15 mouse cellular contexts compared by ENCODE assay signal in genomic region chr12:31218774-31219173, GRCm38 (mm10). TPM values are rescaled to one million over a fixed set of nuclear protein-coding genes. Genes with fewer than 3 reads are reported as not detected.
DNase-seq lines count a peak whose midpoint lies in the region; ATAC-seq and TF ChIP-seq lines count a peak whose summit lies in the region.
"Had no signal": no experiment of that assay in that cellular context is flagged by ENCODE, and none has a peak within 500 bp of the region (broad histone marks: within the 10 kb centered on the region; RNA-seq: fewer than 3 reads in every experiment).

No protein-coding gene starts in this region.

- no peaks in the 10 kb centered on the region for H3K36me3 ChIP-seq in heart, postnatal 0 days (replicated peaks; ENCODE audit: control insufficient read depth, insufficient read depth, low read length)
- no peaks in the 10 kb centered on the region for H3K36me3 ChIP-seq in heart, embryonic 12.5 days
- H3K36me3 ChIP-seq in midbrain, embryonic 16.5 days (ENCODE audit: control insufficient read depth, insufficient read depth, low read length), result no peaks in the 10 kb centered on the region

- no peak for TF ChIP-seq POLR2A in embryonic fibroblast, embryonic 13.5 days (IDR thresholded peaks at IDR 0.05; ENCODE audit: low read depth, low read length)

- no peak overlapping the region for H3K4me2 ChIP-seq in heart, postnatal 0 days (ENCODE audit: low read depth, low read length)
- no peak overlapping the region for H3K4me2 ChIP-seq in heart, embryonic 12.5 days
- no peak overlapping the region for H3K4me2 ChIP-seq in midbrain, embryonic 16.5 days (ENCODE audit: low read length)

- DNase-seq in heart, postnatal 0 days (ENCODE audit: low spot score), result peak; percentile 38
- DNase-seq in adipocyte (ENCODE audit: low spot score), result peak; percentile 91
- peak; percentile 22 for DNase-seq in lung, postnatal 14 days
- no peak for DNase-seq in testis, postnatal 14 days (ENCODE audit: low spot score)
- DNase-seq: cerebellum, adult 11 months; gastrocnemius, adult 2 months; retina, postnatal 1 day had no signal

- ATAC-seq in heart, postnatal 0 days (ENCODE audit: insufficient read depth, low read depth), result no peak
- ATAC-seq in heart, embryonic 12.5 days (ENCODE audit: insufficient number of reproducible peaks, low FRiP score), result no peak
- no peak for ATAC-seq in midbrain, embryonic 16.5 days
- no peak for ATAC-seq in cerebellum, adult (ENCODE audit: insufficient number of reproducible peaks, low FRiP score, low TSS enrichment)
- ATAC-seq: CD4-positive, CD25-positive, alpha-beta regulatory T cell, adult 4 months had no signal

- H3K27ac ChIP-seq in heart, postnatal 0 days (ENCODE audit: low read depth), result no peak overlapping the region
- no peak overlapping the region for H3K27ac ChIP-seq in heart, embryonic 12.5 days (ENCODE audit: poor library complexity, severe bottlenecking)
- peak overlapping the region; percentile 89; the same call in 1 of the 2 replicates for H3K27ac ChIP-seq in embryonic fibroblast, embryonic 13.5 days (ENCODE audit: insufficient read depth, low read length)
- H3K27ac ChIP-seq in midbrain, embryonic 16.5 days (ENCODE audit: low read length), result no peak overlapping the region
- H3K27ac ChIP-seq: gastrocnemius, adult 2 months had no signal

- no peak for TF ChIP-seq EP300 in heart, postnatal 0 days (IDR thresholded peaks at IDR 0.05; ENCODE audit: low read depth)

- WGBS in heart, postnatal 0 days, result 62% methylated on average over 3 of the region's 3 CpGs
- 54% methylated on average over 3 of the region's 3 CpGs for WGBS in heart, embryonic 12.5 days
- WGBS in midbrain, embryonic 16.5 days, result 76% methylated on average over 3 of the region's 3 CpGs

- H3K4me1 ChIP-seq in heart, postnatal 0 days (ENCODE audit: control insufficient read depth, insufficient read depth), result peaks cover 13% of the 10 kb centered on the region; the same call in 1 of the 2 replicates
- peaks cover 19% of the 10 kb centered on the region for H3K4me1 ChIP-seq in heart, embryonic 12.5 days (replicated peaks)
- no peaks in the 10 kb centered on the region for H3K4me1 ChIP-seq in embryonic fibroblast, embryonic 13.5 days (ENCODE audit: control insufficient read depth, insufficient read depth, low read length)
- H3K4me1 ChIP-seq in midbrain, embryonic 16.5 days (ENCODE audit: control insufficient read depth, insufficient read depth, low read length), result no peaks in the 10 kb centered on the region

- no peaks in the 10 kb centered on the region for H3K9me3 ChIP-seq in heart, postnatal 0 days (replicated peaks; ENCODE audit: control insufficient read depth, low read length)
- no peaks in the 10 kb centered on the region for H3K9me3 ChIP-seq in heart, embryonic 12.5 days (replicated peaks)
- H3K9me3 ChIP-seq in midbrain, embryonic 16.5 days (replicated peaks; ENCODE audit: control insufficient read depth, low read length, poor library complexity, severe bottlenecking), result no peaks in the 10 kb centered on the region

- no peaks in the 10 kb centered on the region for H3K27me3 ChIP-seq in heart, postnatal 0 days (ENCODE audit: control insufficient read depth, insufficient read depth, low read length)
- no peaks in the 10 kb centered on the region for H3K27me3 ChIP-seq in heart, embryonic 12.5 days (replicated peaks)
- H3K27me3 ChIP-seq in midbrain, embryonic 16.5 days (ENCODE audit: control insufficient read depth, insufficient read depth, low read depth, low read length), result no peaks in the 10 kb centered on the region

- no peak for TF ChIP-seq CTCF in heart, postnatal 0 days (IDR thresholded peaks at IDR 0.05; ENCODE audit: low read depth)
- TF ChIP-seq CTCF in embryonic fibroblast, embryonic 13.5 days (IDR thresholded peaks at IDR 0.05; ENCODE audit: borderline replicate concordance, insufficient read depth, low read length), result no peak

- no peak overlapping the region for H3K4me3 ChIP-seq in heart, postnatal 0 days (ENCODE audit: low read depth, low read length)
- no peak overlapping the region for H3K4me3 ChIP-seq in heart, embryonic 12.5 days
- H3K4me3 ChIP-seq in embryonic fibroblast, embryonic 13.5 days (ENCODE audit: insufficient read depth, low read length), result no peak overlapping the region
- H3K4me3 ChIP-seq in midbrain, embryonic 16.5 days (ENCODE audit: low read depth, low read length), result no peak overlapping the region
- H3K4me3 ChIP-seq: gastrocnemius, adult 2 months had no signal

- no peak overlapping the region for H3K9ac ChIP-seq in heart, postnatal 0 days (replicated peaks; ENCODE audit: low read depth, low read length)
- no peak overlapping the region for H3K9ac ChIP-seq in heart, embryonic 12.5 days
- no peak overlapping the region for H3K9ac ChIP-seq in midbrain, embryonic 16.5 days (ENCODE audit: low read depth, low read length)

RNA-seq across cellular contexts. Expression of gene Gm6993, which starts 21.8 kb away (rescaled TPM):
- total RNA-seq in heart, postnatal 0 days (2014; rRNA removed; ENCODE audit: low replicate concordance), result not detected in 2 replicates
- polyA plus RNA-seq in heart, postnatal 0 days (2015; fragmentation: Nextera tagmentation; extraction: Ambion mirVana), result not detected in 2 replicates
- not detected in 2 replicates for polyA plus RNA-seq in heart, embryonic 12.5 days (2016; fragmentation: Nextera tagmentation; extraction: Ambion mirVana)
- polyA plus RNA-seq in embryonic fibroblast, embryonic 13.5 days (2011; ENCODE audit: insufficient read length, low read depth, missing spikeins), result not detected in 2 replicates
- polyA plus RNA-seq in midbrain, embryonic 16.5 days (2015; fragmentation: Nextera tagmentation; extraction: Ambion mirVana), result not detected in 2 replicates
- total RNA-seq: gastrocnemius, adult 2 months; left cerebral cortex, postnatal 10 days; megakaryocyte progenitor cell, adult 5-6 weeks had no signal
- polyA plus RNA-seq: CD4-positive, CD25-positive, alpha-beta regulatory T cell, adult 4 months; heart, embryonic 16.5 days had no signal

RNA-seq across cellular contexts. Expression of gene Lamb1, which starts 46.3 kb away (rescaled TPM):
- 189 TPM in 2 replicates for total RNA-seq in heart, postnatal 0 days (2014; rRNA removed; ENCODE audit: low replicate concordance)
- polyA plus RNA-seq in heart, postnatal 0 days (2015; fragmentation: Nextera tagmentation; extraction: Ambion mirVana), result 53.2 and 60.8 TPM in 2 replicates
- 127 and 132 TPM in 2 replicates for polyA plus RNA-seq in heart, embryonic 12.5 days (2016; fragmentation: Nextera tagmentation; extraction: Ambion mirVana)
- 219 and 222 TPM in 2 replicates for polyA plus RNA-seq in embryonic fibroblast, embryonic 13.5 days (2011; ENCODE audit: insufficient read length, low read depth, missing spikeins)
- polyA plus RNA-seq in midbrain, embryonic 16.5 days (2015; fragmentation: Nextera tagmentation; extraction: Ambion mirVana), result 13.2 and 14.8 TPM in 2 replicates
- polyA plus RNA-seq: CD4-positive, CD25-positive, alpha-beta regulatory T cell, adult 4 months had no signal
